In the genomic region with DNA sequence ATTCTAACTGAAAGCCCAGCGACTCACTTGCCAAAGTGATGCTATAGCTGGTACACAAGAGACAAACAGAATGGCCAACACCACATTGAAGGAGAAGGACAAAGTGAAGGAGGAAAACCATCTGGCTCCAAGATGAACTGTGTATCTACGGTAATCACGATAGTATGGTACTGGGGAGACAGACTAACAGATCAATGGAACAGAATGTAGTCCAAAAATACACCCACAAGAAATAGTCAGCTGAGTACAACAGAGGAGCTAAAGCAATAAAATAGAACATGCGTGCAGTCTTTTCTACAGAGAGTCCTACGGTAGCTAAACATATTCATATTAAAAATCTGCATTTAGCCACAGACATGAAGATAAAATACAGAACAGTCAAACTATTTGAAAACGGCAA, we compare ENCODE assay signal across 12 mouse cellular contexts.
"Had no signal": no experiment of that assay in that cellular context is flagged by ENCODE, and none has a peak within 500 bp of the region (broad histone marks: within the 10 kb centered on the region; RNA-seq: fewer than 3 reads in every experiment).

No protein-coding gene starts in this region.

- DNase-seq: left cerebral cortex, postnatal 4 days; liver; liver, embryonic 13.5 days; liver, postnatal 0 days; lung, adult 18-20 months; lung, adult 2 months; lung, embryonic 14.5 days; lung, postnatal 10 days; lung, postnatal 14 days; lung, postnatal 36 days; lung, postnatal 4 days; midbrain, embryonic 14.5 days had no signal
